ENCODE assay signal across 1 mouse cellular context in the genomic region with DNA sequence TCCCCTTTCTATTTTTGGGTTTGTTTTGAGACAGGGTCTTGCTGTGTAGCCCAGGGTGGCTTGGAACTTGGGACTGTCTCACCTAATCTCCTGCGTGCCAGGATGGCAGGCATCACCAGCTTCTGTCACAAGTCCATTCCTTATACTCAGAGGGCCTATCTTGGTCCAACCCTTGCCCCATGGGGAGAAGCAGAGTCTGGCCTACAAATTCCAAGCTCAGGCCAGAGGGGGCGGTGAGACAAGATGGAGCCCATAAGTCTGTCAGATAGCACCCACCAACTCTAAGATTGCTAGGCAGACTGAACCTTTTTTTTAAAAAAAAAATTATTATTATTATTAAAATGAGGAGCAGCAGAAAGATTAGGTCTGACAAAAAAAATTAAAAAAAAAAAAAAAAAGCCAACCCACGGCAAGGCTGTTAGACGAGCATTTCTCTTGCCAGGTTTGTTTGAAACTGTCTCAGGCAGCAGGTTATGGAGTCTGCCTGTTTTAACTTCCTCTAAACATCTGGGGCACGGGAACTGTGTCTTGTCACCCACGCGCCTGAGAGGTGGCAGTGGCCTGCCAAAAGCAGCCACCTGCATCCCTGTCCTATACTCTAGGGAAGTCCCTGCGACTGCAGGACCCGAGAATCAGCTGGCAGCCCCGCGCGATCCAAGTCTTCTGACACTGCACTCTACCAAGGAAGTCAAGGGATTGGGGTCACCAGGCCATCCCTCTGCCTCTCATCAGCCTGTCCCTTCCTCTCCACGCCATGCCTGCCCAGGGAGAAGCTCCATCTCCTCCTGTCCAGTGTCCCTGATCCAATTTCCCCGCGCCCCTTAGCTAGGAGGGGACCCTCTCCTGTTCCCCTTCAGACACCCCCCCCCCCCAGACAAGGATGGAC.
TF ChIP-seq lines count a peak whose summit lies in the region.

No protein-coding gene starts in this region.

TF ChIP-seq in myocyte, 11 proteins besides CTCF, POLR2A, EP300 and RAD21:
- TF ChIP-seq TCF12 (IDR thresholded peaks at IDR 0.05; ENCODE audit: insufficient read depth, poor library complexity, severe bottlenecking) = no peak
- no peak for TF ChIP-seq SRF (IDR thresholded peaks at IDR 0.05; ENCODE audit: control insufficient read depth, insufficient read length, low read depth)
- TF ChIP-seq REST (IDR thresholded peaks at IDR 0.05; ENCODE audit: insufficient read depth, insufficient read length) = no peak
- no peak for TF ChIP-seq POLR2AphosphoS2 (IDR thresholded peaks at IDR 0.05; ENCODE audit: insufficient read length, low read depth)
- TF ChIP-seq E2F4 (IDR thresholded peaks at IDR 0.05; ENCODE audit: insufficient read depth) = no peak
- no peak for TF ChIP-seq CEBPB (IDR thresholded peaks at IDR 0.05; ENCODE audit: insufficient read depth, poor library complexity, severe bottlenecking)
- TF ChIP-seq MAX (IDR thresholded peaks at IDR 0.05; ENCODE audit: low read depth) = no peak
- no peak for TF ChIP-seq MYOD1 (IDR thresholded peaks at IDR 0.05; ENCODE audit: control insufficient read depth in 1 of 3, insufficient read length in 2 of 3, low read depth in 2 of 3)
- TF ChIP-seq MYOG (IDR thresholded peaks at IDR 0.05; ENCODE audit: control insufficient read depth in 1 of 3, insufficient read depth in 1 of 3, insufficient read length in 2 of 3, low read depth in 2 of 3) = no peak
- TF ChIP-seq TCF3 (IDR thresholded peaks at IDR 0.05; ENCODE audit: insufficient read length, low read depth) = no peak
- no peak for TF ChIP-seq USF1 (IDR thresholded peaks at IDR 0.05; ENCODE audit: low read depth)
